Mouse (Mus musculus) right cerebral cortex, adult 2 months (tissue): ENCODE results near the gene Dhx37.
A peak's percentile ranks its signal among the peaks of the same experiment; 100 is the strongest.
"Not testable (repeated sequence)": the region's sequence is repeated elsewhere in the genome, so short reads cannot be mapped to it uniquely, and the experiment has no call there.

Source experiments
- DNase-seq, 2 experiments: peaks; one replicate each; pipeline ENCODE4 v3.0.0; 2021 to 2022; ENCODE audit warnings: low spot score in 2 of 2

Dhx37 gene

GRCm38 (mm10) chr5:125448631-125449030, 14.7 kb upstream of the Dhx37 start:
- no peak for DNase-seq

GRCm38 (mm10) chr5:125448026-125448425, 14.1 kb upstream of the Dhx37 start:
- no peak for DNase-seq

DNA sequence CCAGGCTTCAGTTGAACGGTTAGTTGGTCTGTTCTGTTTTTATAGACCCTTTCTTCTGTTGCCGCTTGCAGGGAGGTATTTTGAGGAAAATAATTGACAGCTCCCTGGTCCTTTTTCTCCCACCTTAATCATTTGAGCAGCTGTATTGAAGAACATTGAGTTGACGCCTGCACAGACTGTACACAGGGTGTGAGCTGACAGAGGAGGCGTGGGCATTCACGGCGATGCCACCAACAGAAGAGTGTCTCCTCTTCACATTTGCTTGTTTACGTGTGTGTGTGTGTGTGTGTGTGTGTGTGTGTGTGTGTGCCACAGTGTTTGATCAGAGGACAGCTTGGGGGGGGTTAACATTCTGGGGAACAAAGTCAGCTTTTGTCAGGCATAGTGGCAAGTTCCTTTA, 12.4 kb upstream of the Dhx37 start:
- DNase-seq: peak; percentile 39 to 49

GRCm38 (mm10) chr5:125444554-125444953, 10.6 kb upstream of the Dhx37 start:
- DNase-seq: no peak

- no peak for DNase-seq
Observed at GRCm38 (mm10) chr5:125443915-125444314, 10.0 kb upstream of the Dhx37 start.

DNA sequence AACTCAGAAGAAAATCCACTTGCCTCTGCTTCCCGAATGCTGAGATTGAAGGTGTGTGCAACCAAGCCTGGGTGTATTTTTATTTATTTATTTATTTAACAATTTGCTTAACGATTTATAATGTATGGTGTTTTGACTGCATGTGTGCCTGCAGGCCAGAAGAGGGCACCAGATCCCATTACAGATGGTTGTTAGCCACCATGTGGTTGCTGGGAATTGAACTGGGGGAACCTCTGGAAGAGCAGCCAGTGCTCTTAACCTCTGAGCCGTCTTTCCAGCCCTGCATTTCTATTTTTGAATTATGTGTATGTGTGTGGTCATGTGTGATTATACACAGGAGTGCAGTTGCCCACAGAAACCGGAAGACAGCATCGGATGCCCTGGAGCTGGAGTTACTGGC, 9.4 kb upstream of the Dhx37 start:
- DNase-seq: no peak

GRCm38 (mm10) chr5:125442136-125442995, 8.4 kb upstream of the Dhx37 start:
- DNase-seq: peak in 1 of 2 experiments; percentile 25

DNA sequence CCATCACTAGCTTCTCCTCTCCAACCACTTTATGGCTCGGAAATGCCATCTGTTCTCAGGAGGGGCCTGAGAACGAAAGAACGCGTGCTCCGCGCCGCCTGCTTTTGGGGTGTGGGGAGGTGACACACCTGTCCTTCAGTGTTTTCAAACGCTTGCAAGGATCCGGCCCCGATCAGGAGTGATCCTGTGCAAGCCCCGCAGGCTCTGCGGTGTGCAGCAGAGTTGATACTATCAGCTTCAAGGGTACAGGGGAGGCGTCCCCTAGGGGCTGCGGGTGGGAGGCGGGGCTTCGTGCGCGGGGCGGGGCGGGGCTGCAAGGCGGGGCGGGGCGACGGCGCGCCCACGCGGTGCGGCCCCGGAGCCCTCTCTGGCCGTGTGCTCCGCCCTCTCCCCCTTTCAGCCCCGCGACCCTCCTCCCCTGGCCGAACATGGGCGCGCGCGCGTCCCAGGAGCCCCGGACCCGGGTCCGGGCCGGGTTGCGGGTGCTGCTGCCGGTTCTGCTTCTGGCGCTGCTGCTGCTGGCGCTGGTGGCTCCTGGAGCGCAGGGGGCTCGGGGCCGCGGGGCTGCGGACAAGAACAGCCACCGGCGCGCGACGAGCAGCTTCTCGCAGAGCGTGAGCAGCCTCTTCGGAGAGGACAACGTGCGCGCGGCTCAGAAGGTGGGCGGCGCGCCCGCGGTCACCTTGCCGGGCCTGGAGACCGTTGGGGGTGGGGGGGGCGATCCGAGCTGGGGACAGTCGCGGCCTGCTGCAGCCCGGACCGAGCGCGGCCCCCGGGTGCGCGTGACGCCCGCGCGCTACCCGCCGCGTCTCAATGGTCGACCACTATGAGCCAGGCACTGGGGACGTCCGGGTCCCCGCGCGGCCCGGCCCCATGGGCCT, 7.6 kb upstream of the Dhx37 start, which contains the start of gene Bri3bp:
TSS of gene Bri3bp (plus strand) at position 335 of the 881 bp plus-strand sequence.
- DNase-seq: peak; percentile 45 to 55

GRCm38 (mm10) chr5:125440583-125441233, 6.8 kb upstream of the Dhx37 start:
- DNase-seq: no peak

DNA sequence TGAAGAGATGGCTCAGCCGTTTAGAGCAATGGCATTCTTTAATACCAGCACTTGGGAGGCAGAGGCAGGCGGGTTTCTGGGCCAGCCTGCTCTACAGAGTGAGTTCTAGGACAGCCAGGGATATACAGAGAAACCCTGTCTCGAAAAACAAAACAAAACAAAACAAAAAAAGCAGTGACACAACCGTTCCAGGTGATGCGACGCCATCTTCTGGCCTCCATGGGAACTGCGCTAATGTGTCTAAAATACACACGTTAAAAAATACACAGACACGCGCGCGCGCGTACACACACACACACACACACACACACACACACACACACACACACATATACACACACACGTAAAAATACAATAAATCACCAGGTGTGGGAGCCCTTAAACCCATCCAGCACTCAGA, 426 bp upstream of the Dhx37 start:
- not testable (repeated sequence) for DNase-seq

DNA sequence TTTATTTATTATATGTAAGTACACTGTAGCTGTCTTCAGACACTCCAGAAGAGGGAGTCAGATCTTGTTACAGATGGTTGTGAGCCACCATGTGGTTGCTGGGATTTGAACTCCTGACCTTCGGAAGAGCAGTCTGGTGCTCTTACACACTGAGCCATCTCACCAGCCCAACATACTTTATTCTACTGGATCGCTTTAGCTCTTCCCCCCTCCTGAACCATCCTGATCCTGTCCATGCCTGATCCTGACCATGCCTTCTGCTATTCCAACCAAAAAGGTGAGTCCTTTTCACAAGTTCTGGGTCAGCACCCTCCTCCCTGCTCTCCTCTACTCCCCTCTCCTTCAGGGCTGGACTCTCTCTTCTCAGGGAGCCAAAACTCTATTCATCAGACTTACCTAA, 1.6 kb downstream of the Dhx37 start:
- DNase-seq: not testable (repeated sequence)

DNA sequence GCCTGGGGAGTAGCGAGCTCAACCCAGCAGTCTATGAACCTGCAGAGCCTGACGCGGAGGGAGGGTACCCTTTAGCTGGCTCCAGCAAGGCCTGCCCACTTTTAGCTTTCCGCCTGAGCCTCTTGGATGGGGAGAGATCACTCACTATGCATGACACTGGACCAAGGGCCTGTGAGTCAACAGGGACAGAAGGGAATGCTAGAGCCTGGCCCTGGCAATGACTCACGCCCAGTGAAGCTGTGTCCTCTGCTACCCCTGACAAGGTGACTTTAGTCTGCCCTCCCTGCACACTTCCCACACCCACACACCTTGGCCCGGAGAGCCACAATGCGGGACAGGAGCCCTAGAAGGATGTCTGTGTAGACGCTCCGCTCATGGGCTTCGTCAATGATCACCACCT, 7.6 kb downstream of the Dhx37 start:
- no peak for DNase-seq

DNA sequence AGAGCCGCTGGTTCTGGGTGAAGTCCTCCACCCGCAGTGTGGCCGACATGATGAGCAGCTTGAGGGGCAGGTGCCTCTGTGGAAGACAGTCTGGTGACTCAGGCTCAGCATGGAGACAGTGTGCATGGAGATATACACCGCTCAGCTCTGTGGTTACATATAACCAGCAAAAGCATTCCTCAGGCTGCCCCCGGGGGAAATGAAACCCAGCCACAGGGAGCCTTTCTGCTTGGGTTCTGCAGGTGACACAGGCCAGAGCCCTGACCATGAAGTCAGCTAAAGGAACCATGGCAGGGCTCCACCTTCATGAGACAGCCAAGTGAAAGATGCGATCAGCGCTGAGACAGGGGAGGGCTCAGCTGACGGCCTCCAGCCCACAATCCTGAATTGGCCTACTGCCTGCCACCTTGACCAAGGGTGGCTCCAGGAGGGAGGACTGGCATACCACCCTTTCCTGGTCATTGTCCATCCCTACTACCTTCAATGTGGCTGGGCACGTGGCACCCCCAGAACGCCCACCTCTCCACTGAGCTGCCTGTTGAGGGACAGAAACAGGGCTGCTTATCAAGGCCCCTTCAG, 8.1 kb downstream of the Dhx37 start:
- no peak for DNase-seq

- DNase-seq: no peak
Observed at GRCm38 (mm10) chr5:125419124-125419523, 14.8 kb downstream of the Dhx37 start.

DNA sequence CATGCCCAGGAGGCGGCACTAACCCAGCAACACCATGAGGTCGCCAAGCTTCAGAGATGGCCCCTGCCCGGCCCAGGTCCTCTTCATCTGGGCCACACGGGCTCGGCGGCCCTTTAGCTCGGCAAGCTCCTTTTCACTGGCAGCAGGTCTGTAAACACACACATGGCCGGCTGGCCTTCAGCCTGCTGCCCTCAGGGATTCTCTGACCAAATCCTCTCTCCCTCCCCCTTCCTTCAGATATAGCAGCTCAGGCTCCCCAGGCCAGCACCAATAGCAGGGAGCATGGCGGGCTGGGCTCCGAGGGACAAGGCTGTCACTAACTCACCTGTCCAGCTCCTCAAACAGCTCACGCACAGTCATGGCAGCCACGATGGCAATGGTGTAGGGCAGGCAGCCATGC, 15.3 kb downstream of the Dhx37 start:
- no peak for DNase-seq

- DNase-seq: no peak
Observed at GRCm38 (mm10) chr5:125416183-125416582, 17.7 kb downstream of the Dhx37 start.

- DNase-seq: no peak
Observed at GRCm38 (mm10) chr5:125413763-125414162, 20.2 kb downstream of the Dhx37 start.

- not testable (repeated sequence) for DNase-seq
Observed at GRCm38 (mm10) chr5:125412536-125412935, 21.4 kb downstream of the Dhx37 start.

DNA sequence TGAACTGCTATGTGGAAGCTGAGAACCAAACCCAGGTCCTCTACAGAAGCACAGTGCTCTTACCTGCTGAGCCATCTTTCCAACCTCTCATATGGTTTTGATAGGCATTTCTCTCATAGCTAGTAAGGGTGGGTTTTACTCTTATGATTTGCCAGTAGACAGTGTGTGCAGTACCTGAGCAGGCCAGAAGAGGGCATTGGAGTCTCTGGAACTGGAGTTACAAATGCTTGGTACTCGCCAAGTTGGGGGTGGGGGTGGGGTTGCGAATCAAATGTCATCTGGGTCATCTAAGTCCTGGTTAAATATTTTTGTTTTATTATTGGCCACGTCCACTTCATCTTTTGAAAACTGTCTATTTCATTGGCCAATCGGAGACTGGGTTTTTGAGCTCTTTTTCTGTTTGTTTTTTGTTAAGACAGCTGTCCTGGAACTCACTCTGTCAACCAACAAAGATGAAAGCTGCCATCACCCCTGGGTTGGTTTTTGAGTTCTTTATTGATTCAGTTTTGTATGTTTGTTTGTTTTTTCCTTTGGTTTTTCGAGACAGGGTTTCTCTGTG, 21.9 kb downstream of the Dhx37 start:
- DNase-seq: peak; percentile 75 to 82

- DNase-seq: peak; percentile 50 to 74
Observed at GRCm38 (mm10) chr5:125409348-125410090, 24.4 kb downstream of the Dhx37 start.

- peak; percentile 89 to 96 for DNase-seq
Observed at GRCm38 (mm10) chr5:125408842-125409241, 25.1 kb downstream of the Dhx37 start.
